Mouse (Mus musculus): ENCODE results near the gene Rab11fip5.

Rab11fip5 gene

GRCm38 (mm10) chr6:85314064-85314798 lies 60.2 kb downstream of the Rab11fip5 start:
- ATAC-seq (ENCODE audit: low TSS enrichment), result peak; percentile 81

- no peak for ATAC-seq (ENCODE audit: low TSS enrichment)
These were observed 66.5 kb downstream of the Rab11fip5 start for GRCm38 (mm10) chr6:85307894-85308293.

GRCm38 (mm10) chr6:85306375-85306774 lies 68.1 kb downstream of the Rab11fip5 start:
- ATAC-seq (ENCODE audit: low TSS enrichment), result no peak

- ATAC-seq (ENCODE audit: low TSS enrichment), result no peak
These were observed 68.6 kb downstream of the Rab11fip5 start for GRCm38 (mm10) chr6:85305826-85306225.

- no peak for ATAC-seq (ENCODE audit: low TSS enrichment)
These were observed 69.5 kb downstream of the Rab11fip5 start for GRCm38 (mm10) chr6:85304966-85305365.

GRCm38 (mm10) chr6:85302326-85303055 lies 71.9 kb downstream of the Rab11fip5 start:
- peak; percentile 69 for ATAC-seq (ENCODE audit: low TSS enrichment)

GRCm38 (mm10) chr6:85295384-85296167 lies 78.9 kb downstream of the Rab11fip5 start:
- ATAC-seq (ENCODE audit: low TSS enrichment), result peak; percentile 45; the same call in 1 of the 2 replicates

- ATAC-seq (ENCODE audit: low TSS enrichment), result no peak
These were observed 80.4 kb downstream of the Rab11fip5 start for GRCm38 (mm10) chr6:85294004-85294379.

- 0 out of 2 replicates have a peak, but pooled peaks have one; percentile 24 for ATAC-seq (ENCODE audit: low TSS enrichment)
These were observed 81.0 kb downstream of the Rab11fip5 start for GRCm38 (mm10) chr6:85293255-85294003.

GRCm38 (mm10) chr6:85290869-85291824 lies 83.3 kb downstream of the Rab11fip5 start:
- no peak for ATAC-seq (ENCODE audit: low TSS enrichment)

GRCm38 (mm10) chr6:85288193-85288857 lies 86.1 kb downstream of the Rab11fip5 start:
- ATAC-seq (ENCODE audit: low TSS enrichment), result no peak

- peak; percentile 51; the same call in 1 of the 2 replicates for ATAC-seq (ENCODE audit: low TSS enrichment)
These were observed 88.0 kb downstream of the Rab11fip5 start for GRCm38 (mm10) chr6:85286283-85287047.
